Mouse (Mus musculus): ENCODE data around the gene Tmem30b. TPM values are rescaled to one million over a fixed set of nuclear protein-coding genes. Genes with fewer than 3 reads are reported as not detected.

Tmem30b gene
- total RNA-seq, 2 experiments from 2014 or later = not detected

DNA sequence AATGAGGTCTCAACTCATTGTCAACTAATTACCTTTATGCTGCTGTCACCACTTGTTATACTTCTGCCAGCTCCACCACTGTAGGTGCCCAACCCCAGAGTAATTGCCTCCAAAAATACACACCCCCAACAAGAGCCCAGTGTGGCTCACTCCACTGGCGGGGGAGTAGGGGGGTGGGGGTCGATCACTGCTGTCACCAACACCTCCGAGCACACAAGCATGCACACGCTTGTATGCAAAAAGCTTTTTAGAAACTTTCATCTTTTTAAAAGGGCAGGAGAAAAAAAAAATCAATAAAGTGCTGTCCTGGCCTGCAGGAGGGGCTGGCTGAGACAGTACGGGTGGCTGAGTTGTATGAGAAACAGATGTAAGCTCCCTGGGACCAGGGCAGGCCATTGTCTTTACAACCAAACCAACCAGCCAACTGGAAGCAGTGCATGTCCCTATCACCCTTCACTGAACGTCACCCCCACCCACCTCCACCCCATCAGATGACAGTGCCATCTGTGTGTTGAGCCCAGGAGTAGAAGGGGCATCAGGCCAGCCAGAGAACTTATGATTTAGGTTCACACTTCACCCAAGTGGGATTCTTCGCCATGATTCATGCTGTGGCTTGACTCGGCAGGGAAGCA is 20.8 kb downstream of the Tmem30b start:
- intact Hi-C loops (cut with DNase I) = no loop called here

DNA sequence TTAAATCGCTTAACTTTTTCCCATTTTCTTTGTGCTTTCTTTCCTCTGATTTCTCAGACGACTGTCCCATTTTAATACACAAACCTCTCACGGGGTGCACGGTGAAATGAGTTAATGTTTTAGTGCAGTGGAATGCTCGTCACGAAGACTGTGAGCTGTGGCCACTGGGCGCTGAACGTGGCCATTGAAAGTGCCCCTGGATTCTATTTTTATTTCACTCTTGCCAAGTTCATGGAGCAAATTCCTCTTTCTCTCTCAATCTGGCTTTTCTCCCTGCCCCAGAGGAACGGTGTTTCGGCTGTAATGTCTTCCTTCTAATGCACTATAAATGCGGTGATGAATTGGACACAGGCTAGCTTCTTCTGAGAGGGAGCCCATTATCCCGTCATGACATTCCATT is 23.1 kb downstream of the Tmem30b start:
- DNase-seq (ENCODE audit: low spot score in 2 of 2) = no peak
- intact Hi-C loops (cut with DNase I) = no loop called here

More for the DNA sequence above, 20.8 kb downstream of the Tmem30b start:
- peak in 1 of 2 experiments; percentile 12 for DNase-seq (ENCODE audit: low spot score in 2 of 2)

DNA sequence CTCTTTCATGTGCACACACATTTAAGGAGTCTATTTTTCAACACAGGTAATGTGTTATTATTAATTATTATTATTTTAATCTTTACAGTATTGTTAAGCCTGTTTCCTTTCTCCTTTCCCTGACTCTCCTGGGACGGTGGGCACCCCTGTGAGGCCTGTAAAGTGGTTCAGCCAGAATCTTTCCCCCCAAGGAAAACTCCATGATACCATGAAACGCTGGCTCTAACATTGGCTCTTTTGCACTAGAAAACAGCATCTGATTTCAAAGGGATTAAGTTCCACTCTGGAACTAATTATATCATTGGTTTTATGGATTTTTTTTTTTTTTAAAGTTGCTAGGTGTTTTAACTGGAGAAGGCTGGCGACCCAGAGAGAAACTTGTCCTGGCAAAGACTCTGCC is 24.2 kb downstream of the Tmem30b start:
- DNase-seq (ENCODE audit: low spot score in 2 of 2) = no peak
- intact Hi-C loops (cut with DNase I) = no loop called here

DNA sequence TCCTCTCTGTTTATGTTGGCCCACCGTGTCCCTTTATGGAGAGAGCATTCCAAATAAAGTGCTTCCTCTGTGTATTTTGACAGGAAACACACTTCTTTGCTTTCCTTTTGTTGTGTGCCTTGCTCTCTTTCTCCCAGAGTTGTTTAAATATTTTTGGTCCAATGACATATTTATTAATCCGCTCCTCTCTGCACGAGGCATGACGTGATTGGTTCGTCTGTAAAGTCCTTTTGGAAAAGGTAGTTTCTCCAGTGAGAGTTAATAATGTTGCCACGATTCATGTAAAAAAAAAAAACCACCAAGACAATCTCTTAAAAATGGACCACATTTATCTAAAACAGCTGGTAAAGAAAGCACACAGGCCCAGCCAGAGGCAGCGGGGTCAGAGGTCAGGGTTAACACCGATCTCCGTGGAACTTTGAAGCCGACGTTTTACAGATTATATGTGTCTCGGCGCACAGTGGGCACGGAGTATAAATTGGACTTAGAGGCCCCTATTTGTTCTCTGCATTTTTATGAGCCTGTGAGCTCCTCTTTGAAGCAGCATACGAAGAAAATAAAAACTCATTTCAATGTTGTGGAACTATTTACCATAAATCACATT is 24.9 kb downstream of the Tmem30b start:
- intact Hi-C loops (cut with DNase I) = no loop called here
- no peak for DNase-seq (ENCODE audit: low spot score in 2 of 2)

DNA sequence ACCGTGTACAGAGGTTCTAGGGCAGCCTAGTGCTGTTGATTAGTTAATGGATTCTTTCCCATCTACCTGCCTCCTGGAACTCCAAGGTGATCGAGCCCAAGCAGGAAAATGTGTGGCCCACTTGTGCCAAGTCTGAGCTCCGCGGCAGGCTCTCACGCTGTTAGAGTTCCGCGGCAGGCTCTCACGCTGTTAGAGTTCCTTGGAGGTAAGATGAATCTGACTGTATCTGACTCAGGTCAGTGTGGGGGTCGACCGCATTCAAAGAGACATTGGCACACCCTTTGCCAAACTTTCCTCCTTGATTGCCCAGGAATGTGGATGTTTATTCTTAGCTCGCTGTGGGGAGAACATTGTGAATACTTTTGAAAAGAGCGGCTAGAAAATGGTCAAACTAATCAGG is 28.4 kb downstream of the Tmem30b start:
- DNase-seq (ENCODE audit: low spot score in 2 of 2) = no peak
- intact Hi-C loops (cut with DNase I) = loop anchor here (1.0 kb wide), 1 partner anchor 496 kb away; no protein-coding TSS in a partner anchor

DNA sequence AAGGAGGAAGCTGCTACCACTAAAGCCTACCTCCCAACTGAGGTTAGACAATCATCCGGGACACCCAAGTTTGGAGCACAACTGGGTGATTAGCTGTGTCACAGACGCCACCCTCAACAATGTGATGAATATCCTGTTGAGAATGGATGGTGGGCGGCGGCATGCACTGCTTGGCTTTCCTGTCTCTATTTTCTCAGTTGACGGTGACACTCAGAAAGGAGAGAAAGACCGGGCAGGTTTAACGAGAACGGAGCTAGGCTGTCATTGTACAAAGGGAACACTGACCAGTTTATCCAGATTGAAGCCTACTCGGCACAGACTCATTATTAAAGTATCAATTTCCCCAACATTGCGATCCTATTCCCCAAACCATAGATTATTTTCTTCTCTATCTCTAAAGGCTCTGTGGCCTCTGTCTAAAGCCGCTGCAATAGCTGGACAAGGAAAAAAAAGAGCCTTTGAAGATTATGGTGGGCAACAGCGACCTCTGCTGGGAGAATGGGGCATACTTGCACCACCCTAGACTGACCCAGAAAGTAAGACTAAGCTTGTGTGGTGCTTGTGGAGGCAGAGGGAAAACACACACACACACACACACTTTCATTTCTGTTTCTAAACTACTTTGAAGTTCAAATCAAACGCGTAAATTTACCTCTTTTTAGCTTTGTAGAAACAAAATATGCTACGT is 29.0 kb downstream of the Tmem30b start:
- intact Hi-C loops (cut with DNase I) = loop anchor here (1.0 kb wide), 1 partner anchor 496 kb away; no protein-coding TSS in a partner anchor
- DNase-seq (ENCODE audit: low spot score in 2 of 2) = peak; percentile 75 to 88

DNA sequence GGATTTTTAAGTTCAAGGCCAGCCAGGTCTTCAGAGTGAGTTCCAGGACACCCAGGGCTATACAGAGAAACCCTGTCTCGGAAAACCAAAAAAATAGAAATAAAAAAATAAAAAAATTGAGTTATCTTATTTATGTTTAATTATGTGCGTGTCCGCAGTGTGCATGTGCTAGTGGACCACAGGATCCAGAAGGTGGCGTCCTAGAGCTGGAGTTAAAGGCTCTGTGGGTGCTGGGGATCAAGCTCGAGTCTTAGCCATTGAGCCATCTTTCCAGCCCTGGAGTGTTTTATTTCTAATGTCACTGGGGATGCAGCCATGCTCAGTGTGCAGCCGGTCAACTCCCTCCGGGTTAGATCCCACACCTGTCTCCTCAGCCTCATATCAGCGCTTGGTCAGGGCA is 29.7 kb downstream of the Tmem30b start:
- DNase-seq (ENCODE audit: low spot score in 2 of 2) = no peak
- intact Hi-C loops (cut with DNase I) = no loop called here

DNA sequence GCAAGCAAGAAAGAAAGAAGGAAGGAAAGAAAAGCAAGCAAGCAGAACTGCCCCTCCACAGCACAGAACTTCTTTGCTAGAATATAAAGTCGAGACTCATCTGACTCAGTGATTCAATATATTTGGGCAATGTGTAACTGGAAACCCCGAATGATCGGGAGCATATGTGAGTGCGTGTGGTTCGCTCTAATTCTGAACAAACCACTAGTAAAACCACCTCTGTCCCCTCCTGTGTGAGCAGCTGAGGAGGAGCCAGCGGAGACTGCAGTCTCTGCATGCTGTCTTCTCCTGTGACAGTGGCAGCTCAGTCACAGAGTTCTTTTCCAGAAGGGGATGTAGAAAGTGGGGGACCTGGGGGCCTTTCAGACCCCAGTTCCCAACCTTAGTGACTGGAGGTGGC is 31.5 kb downstream of the Tmem30b start:
- intact Hi-C loops (cut with DNase I) = no loop called here

DNA sequence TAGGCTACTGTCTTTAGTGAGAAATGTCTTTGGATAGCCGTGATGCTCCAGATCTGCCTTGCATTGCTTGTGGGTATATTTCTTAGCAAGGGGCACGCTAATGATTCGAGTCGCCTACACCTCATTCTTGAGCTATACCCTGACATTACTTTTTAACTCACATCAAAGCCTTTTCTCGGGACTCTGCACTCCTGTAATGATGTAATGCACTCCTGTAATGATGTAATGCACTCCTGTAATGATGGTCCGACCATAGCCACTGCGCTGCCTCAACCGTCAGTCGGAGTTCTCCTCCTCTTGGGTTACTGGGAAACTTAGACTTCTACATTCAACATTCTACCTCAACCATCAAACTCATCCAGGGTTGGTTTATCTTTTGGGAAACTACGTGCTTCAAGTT is 32.2 kb downstream of the Tmem30b start:
- intact Hi-C loops (cut with DNase I) = no loop called here
- no peak for DNase-seq (ENCODE audit: low spot score in 2 of 2)

More for the DNA sequence above, 31.5 kb downstream of the Tmem30b start:
- DNase-seq (ENCODE audit: low spot score in 2 of 2) = no peak

DNA sequence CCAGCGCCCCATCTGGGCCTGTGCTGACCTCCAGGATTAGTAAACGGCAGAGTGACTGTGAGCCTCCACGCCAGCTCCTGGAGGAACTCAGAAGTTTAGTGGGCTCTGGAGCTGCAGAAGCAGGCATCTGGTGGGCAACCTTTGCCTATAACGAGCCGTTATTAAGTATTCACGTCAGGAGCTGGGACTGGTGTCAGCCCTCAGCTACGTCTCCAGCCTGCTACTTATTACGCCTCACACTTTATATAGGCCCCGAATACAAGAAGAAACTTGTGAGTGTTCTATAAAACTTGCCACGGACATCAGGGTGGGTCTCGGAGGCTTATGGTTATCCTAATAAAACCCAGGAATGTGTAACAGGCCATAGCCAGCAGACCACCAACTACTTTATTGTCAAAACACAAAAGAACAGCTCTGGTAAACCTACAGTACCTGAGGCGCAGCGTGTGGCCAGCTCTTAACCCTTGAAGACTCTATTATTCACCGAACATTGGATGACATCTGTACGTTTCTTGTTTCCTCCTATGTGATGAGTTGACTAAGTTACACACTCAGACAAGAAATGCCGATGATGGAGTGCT is 34.6 kb downstream of the Tmem30b start:
- intact Hi-C loops (cut with DNase I) = no loop called here
- no peak for DNase-seq (ENCODE audit: low spot score in 2 of 2)

DNA sequence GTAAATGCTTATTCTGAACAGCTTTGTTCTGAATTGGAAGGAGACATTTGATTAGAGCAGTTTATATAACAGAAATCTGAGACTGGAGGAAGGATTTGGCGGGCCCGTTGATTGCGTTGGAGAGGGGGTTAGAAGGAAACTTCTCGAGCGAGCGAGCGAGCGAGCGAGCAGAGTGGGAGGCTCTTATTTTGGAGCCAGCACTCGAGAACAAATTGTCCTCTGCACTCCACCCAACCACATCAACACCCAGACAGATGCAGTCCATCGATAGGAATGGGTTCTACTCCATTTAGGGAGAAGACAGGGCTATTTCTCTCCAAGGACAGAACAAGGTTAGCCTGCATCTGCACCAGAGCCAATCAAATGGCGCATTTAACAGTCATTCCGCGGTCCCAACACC is 39.1 kb downstream of the Tmem30b start:
- intact Hi-C loops (cut with DNase I) = loop anchor here (1.0 to 2.0 kb wide), 3 partner anchors 52 to 674 kb away; no protein-coding TSS in a partner anchor
- peak; percentile 42 to 88 for DNase-seq (ENCODE audit: low spot score in 2 of 2)

DNA sequence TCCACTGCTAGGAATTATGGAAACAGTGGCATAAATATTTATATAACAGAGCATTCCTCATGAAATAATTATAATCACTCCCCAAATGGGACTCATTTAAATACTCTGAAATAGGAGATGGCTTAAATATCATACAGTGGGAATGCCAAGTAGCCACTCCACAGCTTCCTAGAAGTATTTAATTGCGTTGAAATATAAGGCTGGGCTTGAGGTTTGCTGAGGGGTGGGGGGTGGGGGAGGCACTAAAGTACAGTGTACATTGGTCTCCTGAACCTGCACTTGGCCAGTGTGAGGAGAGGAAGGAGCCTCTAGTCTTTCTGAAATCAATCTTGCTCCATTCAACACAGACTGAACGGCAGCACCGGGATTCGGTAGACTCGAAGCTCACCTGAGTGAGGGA is 39.5 kb downstream of the Tmem30b start:
- DNase-seq (ENCODE audit: low spot score in 2 of 2) = no peak
- intact Hi-C loops (cut with DNase I) = loop anchor here (1.0 to 2.0 kb wide), 3 partner anchors 52 to 674 kb away; no protein-coding TSS in a partner anchor

DNA sequence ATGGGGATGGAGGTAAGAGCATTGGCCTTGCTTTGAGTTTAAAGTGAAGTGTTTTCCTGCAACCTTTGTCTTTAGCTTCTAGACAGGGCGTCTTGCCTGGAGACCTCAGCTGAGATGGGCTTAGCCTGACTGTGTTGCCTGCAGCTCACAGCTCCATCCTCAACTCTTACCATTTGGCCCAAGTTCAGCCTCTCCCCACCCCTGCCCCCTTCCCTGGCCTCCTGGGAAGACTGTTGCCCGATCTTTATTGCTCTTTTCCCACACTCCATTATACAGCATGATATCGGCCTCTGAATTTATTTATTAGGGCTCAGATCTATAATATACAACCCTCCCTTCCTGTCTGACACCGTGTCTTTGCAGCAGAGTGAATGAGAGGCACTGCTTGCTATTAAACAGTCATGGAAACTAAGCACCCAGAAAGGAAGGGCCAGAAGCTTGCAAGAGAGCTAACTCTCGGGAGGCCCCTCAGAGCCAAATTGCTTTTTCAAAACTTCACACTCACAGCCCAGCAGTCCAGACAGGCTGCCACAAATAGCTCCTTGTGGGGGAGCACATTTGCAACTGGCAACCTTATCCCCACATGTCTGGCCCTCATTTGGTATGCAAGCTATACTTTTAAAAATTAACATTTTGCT is 45.4 kb downstream of the Tmem30b start:
- DNase-seq (ENCODE audit: low spot score in 2 of 2) = peak; percentile 9 to 71
- intact Hi-C loops (cut with DNase I) = no loop called here

DNA sequence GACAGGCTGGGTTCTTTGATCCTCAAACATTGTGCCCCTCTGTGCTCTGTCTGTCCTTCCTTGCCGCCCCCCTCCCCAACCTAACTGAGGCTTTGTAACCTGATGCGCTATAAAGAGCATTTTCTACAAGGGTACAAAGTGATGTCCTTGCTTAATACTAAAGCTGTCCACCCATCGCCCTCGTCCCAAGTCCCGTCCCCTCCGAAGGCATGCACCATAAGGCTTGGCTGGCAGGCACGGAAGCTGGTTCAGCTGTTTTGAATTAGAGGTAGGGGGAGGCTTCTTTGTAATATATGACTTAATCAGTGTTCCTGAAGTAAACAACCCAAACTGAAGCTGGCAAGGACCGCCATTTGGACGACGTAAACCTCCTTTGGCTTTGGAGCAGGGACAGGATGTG is 51.0 kb downstream of the Tmem30b start:
- DNase-seq (ENCODE audit: low spot score in 2 of 2) = no peak
- intact Hi-C loops (cut with DNase I) = no loop called here

DNA sequence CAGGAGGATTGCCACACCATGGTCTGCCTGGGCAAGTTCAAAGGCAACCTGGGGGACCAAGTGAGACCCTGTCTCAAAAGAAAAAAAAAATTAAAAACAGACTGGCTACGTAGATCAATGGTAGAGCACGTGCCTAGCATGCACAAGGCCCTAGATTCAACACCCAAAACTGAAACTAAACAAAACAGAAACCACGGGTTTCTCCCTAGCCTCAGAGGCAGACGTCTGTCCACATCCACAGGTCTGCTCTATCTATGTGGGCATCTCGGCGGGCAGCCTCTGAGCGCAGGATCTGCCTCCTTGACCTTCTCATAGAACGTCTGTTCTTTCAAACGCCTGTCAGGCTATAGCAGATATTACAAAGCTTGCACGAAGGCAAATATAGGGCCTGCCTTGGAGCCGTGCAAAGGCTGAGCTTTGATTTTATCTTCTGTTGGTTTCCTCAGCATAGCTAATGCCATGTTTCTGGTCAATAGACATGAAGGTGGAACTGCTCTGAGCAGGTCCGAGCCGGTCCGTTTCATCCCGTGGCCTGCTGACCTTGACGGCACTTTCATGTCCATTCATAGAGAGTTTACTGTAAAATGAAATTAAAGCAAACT is 52.2 kb downstream of the Tmem30b start:
- intact Hi-C loops (cut with DNase I) = no loop called here
- no peak for DNase-seq (ENCODE audit: low spot score in 2 of 2)

Other genes with a start within 250 kb of the Tmem30b start
- gene Prkch, start 38.4 kb upstream of the Tmem30b start, total RNA-seq (2021) = 1 to 10 TPM; 3.5 to 9.3 TPM

All from left cerebral cortex, postnatal 25 days (tissue).